Mouse (Mus musculus) spleen, adult 10 weeks (tissue): ENCODE measurements around the gene Gm14632. TPM values are rescaled to one million over a fixed set of nuclear protein-coding genes. Genes with fewer than 3 reads are reported as not detected.

Experiments used
- polyA plus RNA-seq: library from polyadenylated mRNA; stranded (reverse); fragments of 350-450 nt; fragmentation: Illumina TruSeq; extraction: RNeasy Lipid Tissue Mini Kit (QIAGEN cat#74804); gene quantifications from one replicate; pipeline ENCODE4 v1.2.3, GENCODE M21; 2015; ENCODE audit warnings: low replicate concordance; ENCODE audit not compliant: insufficient read depth

Gm14632 gene
- not detected for polyA plus RNA-seq

DNA sequence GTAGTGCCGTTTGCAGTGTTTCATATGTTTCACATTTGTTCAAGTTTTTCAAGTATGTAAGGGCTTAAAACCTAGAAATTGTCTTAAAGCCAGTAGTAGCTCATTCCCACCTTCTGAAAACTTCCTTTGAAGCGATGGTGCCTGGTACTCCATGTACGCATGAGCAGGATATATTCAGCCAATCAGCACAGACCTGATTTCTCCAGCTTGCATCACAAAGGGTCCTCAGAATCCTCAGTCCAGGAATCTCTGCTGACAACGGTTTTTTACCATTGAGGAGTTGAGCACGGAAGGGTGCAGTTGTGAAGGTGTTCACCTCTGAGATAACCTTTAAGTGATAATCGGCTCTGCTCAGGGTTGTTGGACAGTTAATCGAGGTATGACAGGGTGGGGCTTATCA lies at the start of gene Gm14632:
Gene Gm14632, plus strand, starts transcription at position 301 of the 400 bp plus-strand sequence.

